11 mouse cellular contexts compared by ENCODE assay signal in the genomic region with DNA sequence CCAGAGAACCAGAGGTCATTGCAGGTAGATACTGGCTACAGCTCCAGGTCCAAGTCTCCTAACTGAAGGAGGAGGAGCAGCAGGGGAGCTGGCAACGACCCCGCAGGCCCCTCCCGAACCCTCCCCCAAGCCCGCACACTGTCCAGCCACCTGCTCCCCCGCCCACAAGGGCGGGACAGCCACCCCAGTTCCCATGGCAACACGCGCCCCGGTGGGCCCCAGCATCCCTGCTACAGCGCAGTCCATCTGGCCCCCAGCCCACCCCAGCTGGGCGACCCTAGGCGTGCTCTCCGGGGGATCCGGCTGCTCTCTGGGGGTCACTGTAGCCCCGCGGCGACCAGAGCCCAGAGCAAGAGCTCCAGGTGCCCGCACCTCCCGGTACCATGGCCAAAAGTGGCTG. TPM values are rescaled to one million over a fixed set of nuclear protein-coding genes. Genes with fewer than 3 reads are reported as not detected.
DNase-seq lines count a peak whose midpoint lies in the region; ATAC-seq and TF ChIP-seq lines count a peak whose summit lies in the region.
"Had no signal": no experiment of that assay in that cellular context is flagged by ENCODE, and none has a peak within 500 bp of the region (broad histone marks: within the 10 kb centered on the region; RNA-seq: fewer than 3 reads in every experiment).

No protein-coding gene starts in this region.

- no peak overlapping the region for H3K4me3 ChIP-seq in intestine, embryonic 14.5 days (ENCODE audit: low read depth, low read length)
- H3K4me3 ChIP-seq in intestine, embryonic 15.5 days (replicated peaks) = no peak overlapping the region
- peak overlapping the region; percentile 42 to 70 for H3K4me3 ChIP-seq in ES-E14 (ENCODE audit: insufficient read depth in 1 of 2, low read depth in 1 of 2, low read length in 2 of 2, poor library complexity in 1 of 2, severe bottlenecking in 1 of 2)
- peak overlapping the region; percentile 12; the same call in 1 of the 2 replicates for H3K4me3 ChIP-seq in embryonic facial prominence, embryonic 13.5 days
- H3K4me3 ChIP-seq in midbrain, embryonic 12.5 days = no peak overlapping the region
- H3K4me3 ChIP-seq: hindbrain, embryonic 15.5 days had no signal

- peak overlapping the region; percentile 26; the same call in 1 of the 2 replicates for H3K4me2 ChIP-seq in intestine, embryonic 14.5 days (ENCODE audit: low read length)
- no peak overlapping the region for H3K4me2 ChIP-seq in intestine, embryonic 15.5 days (replicated peaks)
- peak overlapping the region; percentile 37 for H3K4me2 ChIP-seq in embryonic facial prominence, embryonic 13.5 days
- H3K4me2 ChIP-seq in midbrain, embryonic 12.5 days (replicated peaks) = peak overlapping the region; percentile 40
- H3K4me2 ChIP-seq: hindbrain, embryonic 15.5 days had no signal

- peaks cover 39% of the 10 kb centered on the region for H3K4me1 ChIP-seq in intestine, embryonic 14.5 days (replicated peaks; ENCODE audit: control insufficient read depth, insufficient read depth, low read length)
- H3K4me1 ChIP-seq in intestine, embryonic 15.5 days (replicated peaks) = peaks cover 38% of the 10 kb centered on the region
- H3K4me1 ChIP-seq in ES-E14 (ENCODE audit: control insufficient read depth in 2 of 2, insufficient read depth in 2 of 2, low read length in 2 of 2, poor library complexity in 1 of 2) = peaks cover 12 to 30% of the 10 kb centered on the region in 2 experiments
- H3K4me1 ChIP-seq in embryonic facial prominence, embryonic 13.5 days = peaks cover 49% of the 10 kb centered on the region
- peaks cover 33% of the 10 kb centered on the region for H3K4me1 ChIP-seq in midbrain, embryonic 12.5 days

- in situ Hi-C loops in ES-E14 (cut with MboI; ENCODE audit: low sequenced_read_pairs in 2 of 2, unreplicated experiment in 2 of 2) = no loop called here

- H3K27ac ChIP-seq in intestine, embryonic 14.5 days (ENCODE audit: low read depth) = no peak overlapping the region
- no peak overlapping the region for H3K27ac ChIP-seq in intestine, embryonic 15.5 days
- H3K27ac ChIP-seq in ES-E14 (ENCODE audit: insufficient read depth, low read depth, low read length, poor library complexity, severe bottlenecking) = peak overlapping the region; percentile 57
- H3K27ac ChIP-seq in embryonic facial prominence, embryonic 13.5 days = no peak overlapping the region
- H3K27ac ChIP-seq in midbrain, embryonic 12.5 days (replicated peaks) = peak overlapping the region; percentile 69
- H3K27ac ChIP-seq: hindbrain, embryonic 15.5 days had no signal

- DNase-seq in intestine, embryonic 14.5 days (ENCODE audit: low spot score) = no peak
- DNase-seq in ES-E14 (ENCODE audit: low read depth, low spot score) = no peak
- no peak for DNase-seq in urinary bladder, adult 18-20 months (ENCODE audit: low spot score in 2 of 2)
- DNase-seq in urinary bladder, postnatal 14 days (ENCODE audit: low spot score) = no peak
- DNase-seq: adrenal gland, postnatal 25 days; right cerebral cortex, postnatal 14 days; thymus, adult 18-20 months had no signal

- H3K27me3 ChIP-seq in intestine, embryonic 14.5 days (replicated peaks; ENCODE audit: control insufficient read depth, insufficient read depth, low read length) = no peaks in the 10 kb centered on the region
- H3K27me3 ChIP-seq in intestine, embryonic 15.5 days (replicated peaks) = no peaks in the 10 kb centered on the region
- H3K27me3 ChIP-seq in embryonic facial prominence, embryonic 13.5 days = no peaks in the 10 kb centered on the region
- H3K27me3 ChIP-seq in midbrain, embryonic 12.5 days = 0 out of 2 replicates have a peak, but pooled peaks cover 5% of the 10 kb centered on the region
- H3K27me3 ChIP-seq: hindbrain, embryonic 15.5 days had no signal

- no peaks in the 10 kb centered on the region for H3K36me3 ChIP-seq in intestine, embryonic 14.5 days (ENCODE audit: control insufficient read depth, insufficient read depth, low read length)
- no peaks in the 10 kb centered on the region for H3K36me3 ChIP-seq in intestine, embryonic 15.5 days
- no peaks in the 10 kb centered on the region for H3K36me3 ChIP-seq in ES-E14 (ENCODE audit: control insufficient read depth, insufficient read depth, low read length, poor library complexity, severe bottlenecking)
- no peaks in the 10 kb centered on the region for H3K36me3 ChIP-seq in embryonic facial prominence, embryonic 13.5 days
- no peaks in the 10 kb centered on the region for H3K36me3 ChIP-seq in midbrain, embryonic 12.5 days
- H3K36me3 ChIP-seq: hindbrain, embryonic 15.5 days had no signal

- 11% methylated on average over 19 of the region's 19 CpGs for WGBS in intestine, embryonic 14.5 days
- 13% methylated on average over 19 of the region's 19 CpGs for WGBS in intestine, embryonic 15.5 days
- WGBS in embryonic facial prominence, embryonic 13.5 days = 9% methylated on average over 19 of the region's 19 CpGs
- 5% methylated on average over 19 of the region's 19 CpGs for WGBS in midbrain, embryonic 12.5 days

- ATAC-seq in intestine, embryonic 14.5 days (replicated peaks; ENCODE audit: low FRiP score, low TSS enrichment, low read depth) = no peak
- ATAC-seq in intestine, embryonic 15.5 days = no peak
- no peak for ATAC-seq in embryonic facial prominence, embryonic 13.5 days (ENCODE audit: insufficient number of reproducible peaks, insufficient read depth, low FRiP score, low TSS enrichment, low read depth)
- peak; percentile 69 for ATAC-seq in midbrain, embryonic 12.5 days (ENCODE audit: low FRiP score, low read depth)

- H3K9ac ChIP-seq in intestine, embryonic 14.5 days (ENCODE audit: low read length) = no peak overlapping the region
- H3K9ac ChIP-seq in intestine, embryonic 15.5 days = no peak overlapping the region
- H3K9ac ChIP-seq in ES-E14 (ENCODE audit: insufficient read depth, low read depth, low read length, poor library complexity, severe bottlenecking) = peak overlapping the region; percentile 57; the same call in 1 of the 2 replicates
- no peak overlapping the region for H3K9ac ChIP-seq in embryonic facial prominence, embryonic 13.5 days
- H3K9ac ChIP-seq in midbrain, embryonic 12.5 days (replicated peaks) = no peak overlapping the region
- H3K9ac ChIP-seq: hindbrain, embryonic 15.5 days had no signal

- no peaks in the 10 kb centered on the region for H3K9me3 ChIP-seq in intestine, embryonic 14.5 days (ENCODE audit: control insufficient read depth, low read length)
- no peaks in the 10 kb centered on the region for H3K9me3 ChIP-seq in intestine, embryonic 15.5 days
- H3K9me3 ChIP-seq in ES-E14 (ENCODE audit: control insufficient read depth, insufficient read depth, low read depth, low read length) = no peaks in the 10 kb centered on the region
- peaks cover 2% of the 10 kb centered on the region; the same call in 1 of the 2 replicates for H3K9me3 ChIP-seq in embryonic facial prominence, embryonic 13.5 days
- peaks cover 3% of the 10 kb centered on the region; the same call in 1 of the 2 replicates for H3K9me3 ChIP-seq in midbrain, embryonic 12.5 days
- H3K9me3 ChIP-seq: hindbrain, embryonic 15.5 days had no signal

TF ChIP-seq in ES-E14, 5 proteins besides CTCF, POLR2A, EP300 and RAD21:
- TF ChIP-seq ZC3H11A (IDR thresholded peaks at IDR 0.05; ENCODE audit: borderline replicate concordance, low read depth, low read length) (no peak), MAFK (IDR thresholded peaks at IDR 0.05; ENCODE audit: insufficient read depth, low read depth, low read length) (no peak), HCFC1 (IDR thresholded peaks at IDR 0.05; ENCODE audit: borderline replicate concordance, insufficient read depth, low read length) (no peak), CHD2 (IDR thresholded peaks at IDR 0.05; ENCODE audit: low read depth, low read length) (no peak)

RNA-seq across cellular contexts. Expression of a gene that starts 51.0 kb away (rescaled TPM):
- 5.9 and 7.3 TPM in 2 replicates for polyA plus RNA-seq in intestine, embryonic 14.5 days (2014; fragmentation: Nextera tagmentation; extraction: Ambion mirVana)
- polyA plus RNA-seq in intestine, embryonic 15.5 days (2015; fragmentation: Nextera tagmentation; extraction: Ambion mirVana) = 12.2 and 14.1 TPM in 2 replicates
- total RNA-seq in ES-E14 (2012; rRNA removed) = 2.1 and 2.5 TPM in 2 replicates
- 2.1 and 3.0 TPM in 2 replicates for polyA plus RNA-seq in embryonic facial prominence, embryonic 13.5 days (2015; fragmentation: Nextera tagmentation; extraction: Ambion mirVana)
- 1.5 and 1.6 TPM in 2 replicates for polyA plus RNA-seq in midbrain, embryonic 12.5 days (2016; fragmentation: Nextera tagmentation; extraction: Ambion mirVana)

RNA-seq across cellular contexts. Expression of a gene that starts 54.7 kb away (rescaled TPM):
- polyA plus RNA-seq in intestine, embryonic 14.5 days (2014; fragmentation: Nextera tagmentation; extraction: Ambion mirVana) = 73.2 and 76.2 TPM in 2 replicates
- polyA plus RNA-seq in intestine, embryonic 15.5 days (2015; fragmentation: Nextera tagmentation; extraction: Ambion mirVana) = 83.7 and 86.0 TPM in 2 replicates
- 42.3 and 42.6 TPM in 2 replicates for total RNA-seq in ES-E14 (2012; rRNA removed)
- polyA plus RNA-seq in embryonic facial prominence, embryonic 13.5 days (2015; fragmentation: Nextera tagmentation; extraction: Ambion mirVana) = 172 and 190 TPM in 2 replicates
- polyA plus RNA-seq in midbrain, embryonic 12.5 days (2016; fragmentation: Nextera tagmentation; extraction: Ambion mirVana) = 277 and 309 TPM in 2 replicates

Comparison
In these comparisons a context has a peak if more than half of its experiments do, and no peak if none do; other contexts are left out.
1. H3K27ac ChIP-seq: peak in ES-E14 (single experiment) and midbrain, embryonic 12.5 days (single experiment); none in intestine, embryonic 14.5 days (single experiment), intestine, embryonic 15.5 days (single experiment) and embryonic facial prominence, embryonic 13.5 days (single experiment).
2. H3K4me3 ChIP-seq: peak in ES-E14 (2 of 2) and embryonic facial prominence, embryonic 13.5 days (single experiment); none in intestine, embryonic 14.5 days (single experiment), intestine, embryonic 15.5 days (single experiment) and midbrain, embryonic 12.5 days (single experiment).